Mouse (Mus musculus) lung, embryonic 15.5 days (tissue): ENCODE data around the gene Rbak. TPM values are rescaled to one million over a fixed set of nuclear protein-coding genes. Genes with fewer than 3 reads are reported as not detected.
"Not testable (repeated sequence)": the region's sequence is repeated elsewhere in the genome, so short reads cannot be mapped to it uniquely, and the experiment has no call there.

Source experiments
- ATAC-seq: fragments of 200-750 bp; cut with Nextera tagmentation; 2 replicates; pipeline ENCODE4 v1.8.0; 2017; ENCODE audit warnings: moderate number of reproducible peaks, borderline replicate concordance; ENCODE audit not compliant: low FRiP score, low TSS enrichment; ENCODE audit errors: extremely low read depth
- H3K27ac ChIP-seq: fragments of 300-500 bp; sonication (generic); 2 replicates; pipeline ENCODE4 v1.5.1; 2015; ENCODE audit warnings: moderate library complexity, mild to moderate bottlenecking, inconsistent platforms
- H3K27me3 ChIP-seq: fragments of 300-500 bp; sonication (generic); 2 replicates; pipeline ENCODE4 v1.6.1; 2015; ENCODE audit warnings: inconsistent platforms
- H3K36me3 ChIP-seq: fragments of 300-500 bp; sonication (generic); 2 replicates; pipeline ENCODE4 v1.6.1; 2015; ENCODE audit warnings: inconsistent platforms
- H3K4me1 ChIP-seq: fragments of 300-500 bp; sonication (generic); 2 replicates; pipeline ENCODE4 v1.6.1; 2015; ENCODE audit warnings: inconsistent platforms
- H3K4me2 ChIP-seq: fragments of 300-500 bp; sonication (generic); 2 replicates; pipeline ENCODE4 v1.6.1; 2015; ENCODE audit warnings: inconsistent platforms, mild to moderate bottlenecking, moderate library complexity
- H3K4me3 ChIP-seq: fragments of 300-500 bp; sonication (generic); 2 replicates; pipeline ENCODE4 v1.5.1; 2015; ENCODE audit warnings: mild to moderate bottlenecking, inconsistent platforms
- H3K9ac ChIP-seq: fragments of 300-500 bp; sonication (generic); 2 replicates; pipeline ENCODE4 v1.6.1; 2015; ENCODE audit warnings: inconsistent platforms
- H3K9me3 ChIP-seq: fragments of 300-500 bp; sonication (generic); 2 replicates; pipeline ENCODE4 v1.6.1; 2016; ENCODE audit warnings: inconsistent platforms
- WGBS: fragments of 180-500 bp; shearing (Covaris S2); methylation state at CpG from one replicate; pipeline ENCODE4 v1.1.7; 2015; 5-methylcytosine and 5-hydroxymethylcytosine counted together
- polyA plus RNA-seq: library from polyadenylated mRNA; unstranded; fragments of >200 nt; fragmentation: Nextera tagmentation; extraction: Ambion mirVana; gene quantifications from 2 replicates; pipeline ENCODE4 v1.2.1, GENCODE M21; 2015

Gene Rbak
- 11.8 and 12.2 TPM in 2 replicates for polyA plus RNA-seq

DNA sequence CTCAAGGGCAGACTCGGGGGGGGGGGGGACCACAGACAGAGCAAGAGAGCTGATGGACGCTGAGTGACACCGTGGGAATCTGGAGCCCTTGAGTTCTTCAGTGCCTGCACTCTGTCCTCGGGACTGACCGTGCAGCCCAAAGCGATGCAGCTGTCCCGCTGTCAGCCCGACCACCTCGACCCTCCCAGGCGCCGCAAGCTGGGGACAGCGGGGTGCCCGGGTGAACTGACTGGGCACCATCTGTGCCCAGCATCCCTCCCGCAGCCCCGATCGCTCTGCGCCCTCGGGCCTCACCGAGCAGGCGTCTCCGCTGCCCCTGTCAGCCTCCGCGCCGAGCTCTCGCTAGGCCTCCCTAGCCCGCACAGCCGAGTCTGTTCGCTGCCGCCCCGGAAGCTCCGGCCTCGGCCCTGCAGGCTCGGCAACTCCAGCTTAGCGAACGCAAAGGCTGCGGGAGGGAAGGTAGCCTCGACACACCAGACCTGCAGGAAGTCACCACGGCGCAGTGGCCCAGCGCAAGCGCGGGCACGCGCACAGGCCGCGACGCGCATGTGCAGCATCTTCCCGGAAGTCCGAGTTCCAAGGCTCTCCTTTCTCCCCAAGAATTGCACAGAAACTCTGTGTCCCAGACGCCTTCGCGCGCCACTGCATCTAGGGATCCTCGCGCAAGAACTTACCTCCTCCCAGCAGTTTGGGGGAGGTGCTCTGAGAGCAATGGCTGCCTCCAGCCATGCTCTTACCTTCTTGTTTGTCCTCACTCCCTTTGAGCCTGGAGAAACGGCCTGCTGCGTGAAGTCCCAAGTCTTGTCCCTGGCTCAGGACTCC is at the start of gene Rbak, which contains the start of gene Spdye4b:
Rbak (minus strand) TSS at position 521 of the 822 bp plus-strand sequence.
Spdye4b (plus strand) TSS at position 763 of the 822 bp plus-strand sequence.
- Histone ChIP-seq H3K4me2 (peak within 1 kb of the TSS; percentile 87), H3K4me3 (peak within 1 kb of the TSS; percentile 83), H3K9ac (peak within 1 kb of the TSS; percentile 94), H3K27ac (peak within 1 kb of the TSS; percentile 82), H3K36me3 (peaks cover 30% of the 10 kb centered on the region), H3K27me3 (no peaks in the 10 kb centered on the region), H3K9me3 (no peaks in the 10 kb centered on the region; the same call in 1 of the 2 replicates), H3K4me1 (peaks cover 13% of the 10 kb centered on the region)
- under 1% methylated on average over 57 of the region's 58 CpGs for WGBS
- peak; percentile 93 for ATAC-seq

DNA sequence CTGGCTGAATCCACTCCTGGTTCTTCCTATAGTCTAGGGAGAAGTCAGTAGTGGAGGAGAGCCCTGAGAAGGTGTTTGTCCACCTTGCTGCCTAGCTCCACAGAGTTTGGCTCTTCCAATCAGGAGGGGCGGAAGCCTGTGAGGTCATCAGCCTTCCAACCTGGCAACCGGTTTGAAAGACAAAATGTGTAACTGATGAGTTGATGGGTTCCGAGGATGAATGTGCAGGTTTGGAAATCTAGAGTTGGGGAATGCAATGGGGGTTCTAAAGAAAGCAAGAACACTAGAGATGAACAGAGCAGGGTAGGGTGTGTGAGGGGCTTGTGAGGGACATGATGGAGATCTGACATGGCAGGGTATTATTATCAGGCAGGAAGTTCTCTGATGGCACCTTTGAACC is 46.2 kb upstream of the Rbak start, which contains the start of gene Spdye4a:
Spdye4a (minus strand) TSS at position 101 of the 400 bp plus-strand sequence.
- no peak within 1 kb of the TSS for H3K4me3 ChIP-seq
- no peak for ATAC-seq
- H3K27me3 ChIP-seq = no peaks in the 10 kb centered on the region
- WGBS = 79% methylated on average over 3 of the region's 3 CpGs
- no peak within 1 kb of the TSS for H3K9ac ChIP-seq
- H3K36me3 ChIP-seq = no peaks in the 10 kb centered on the region
- H3K27ac ChIP-seq = no peak within 1 kb of the TSS
- H3K4me2 ChIP-seq = no peak within 1 kb of the TSS
- no peaks in the 10 kb centered on the region for H3K9me3 ChIP-seq
- no peaks in the 10 kb centered on the region for H3K4me1 ChIP-seq

- Histone ChIP-seq H3K4me1 (no peaks in the 10 kb centered on the region), H3K27me3 (no peaks in the 10 kb centered on the region), H3K4me3 (no peak overlapping the region), H3K9ac (no peak overlapping the region), H3K27ac (no peak overlapping the region), H3K36me3 (no peaks in the 10 kb centered on the region), H3K4me2 (no peak overlapping the region), H3K9me3 (no peaks in the 10 kb centered on the region)
- ATAC-seq = no peak
- 76% methylated on average over 1 of the region's 1 CpGs for WGBS
These were observed 41.7 kb upstream of the Rbak start for GRCm38 (mm10) chr5:143222287-143222686.

DNA sequence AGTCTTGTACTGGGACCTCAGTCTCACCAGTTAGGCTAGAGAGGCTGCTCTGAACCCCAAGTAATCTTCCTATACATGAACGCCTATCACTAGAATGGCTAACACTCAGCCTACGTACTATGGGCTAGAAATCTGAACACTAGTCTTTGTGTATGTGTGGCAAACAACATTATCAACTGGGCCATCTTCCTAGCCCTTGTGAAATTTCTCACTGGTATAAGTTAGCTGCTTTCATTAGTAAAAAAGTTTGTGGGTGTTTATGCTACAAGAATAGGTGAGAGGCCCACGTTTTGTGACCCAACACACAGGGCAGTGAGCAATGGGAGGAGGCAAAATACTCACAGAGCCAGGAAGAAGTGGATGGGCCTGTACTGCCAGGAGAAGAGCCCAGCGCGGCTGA is 40.4 kb upstream of the Rbak start:
- H3K4me2 ChIP-seq = no peak overlapping the region
- no peaks in the 10 kb centered on the region for H3K27me3 ChIP-seq
- no peaks in the 10 kb centered on the region for H3K9me3 ChIP-seq
- no peak overlapping the region for H3K9ac ChIP-seq
- H3K4me1 ChIP-seq = no peaks in the 10 kb centered on the region
- no peak overlapping the region for H3K27ac ChIP-seq
- ATAC-seq = no peak
- no peak overlapping the region for H3K4me3 ChIP-seq
- WGBS = 71% methylated on average over 5 of the region's 5 CpGs
- no peaks in the 10 kb centered on the region for H3K36me3 ChIP-seq

DNA sequence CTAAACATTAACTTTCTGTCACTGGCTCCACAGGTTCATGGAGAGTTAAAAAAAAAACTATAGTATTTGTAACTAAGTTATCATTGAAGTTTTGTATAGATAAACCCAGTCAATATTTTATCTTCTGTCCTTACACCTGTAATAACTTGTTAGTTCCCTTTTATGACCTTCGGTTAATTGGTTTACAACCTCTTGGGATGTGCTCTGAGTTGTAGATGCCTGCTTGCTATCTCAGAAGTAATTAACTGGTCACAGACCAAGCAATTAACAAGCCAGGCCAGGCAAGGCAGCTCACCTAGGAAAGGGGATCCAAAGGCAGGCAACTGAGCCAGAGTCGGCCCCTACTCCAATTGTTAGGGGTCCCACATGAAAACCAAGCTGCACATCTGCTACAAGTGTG is 33.3 kb upstream of the Rbak start:
- no peak overlapping the region for H3K27ac ChIP-seq
- no peaks in the 10 kb centered on the region for H3K36me3 ChIP-seq
- no peak overlapping the region for H3K4me3 ChIP-seq
- ATAC-seq = no peak
- H3K27me3 ChIP-seq = no peaks in the 10 kb centered on the region
- WGBS = 81% methylated on average over 2 of the region's 2 CpGs
- no peaks in the 10 kb centered on the region for H3K4me1 ChIP-seq
- no peak overlapping the region for H3K9ac ChIP-seq
- no peaks in the 10 kb centered on the region for H3K9me3 ChIP-seq
- no peak overlapping the region for H3K4me2 ChIP-seq

- ATAC-seq = no peak
- H3K27ac ChIP-seq = no peak overlapping the region
- no peaks in the 10 kb centered on the region for H3K27me3 ChIP-seq
- H3K4me1 ChIP-seq = no peaks in the 10 kb centered on the region
- no peak overlapping the region for H3K4me3 ChIP-seq
- H3K9ac ChIP-seq = no peak overlapping the region
- H3K36me3 ChIP-seq = no peaks in the 10 kb centered on the region
- H3K9me3 ChIP-seq = no peaks in the 10 kb centered on the region
- H3K4me2 ChIP-seq = no peak overlapping the region
- 66% methylated on average over 3 of the region's 3 CpGs for WGBS
These were observed 24.4 kb upstream of the Rbak start for GRCm38 (mm10) chr5:143205015-143205414.

- H3K9ac ChIP-seq = no peak overlapping the region
- H3K27ac ChIP-seq = no peak overlapping the region
- ATAC-seq = no peak
- H3K4me2 ChIP-seq = no peak overlapping the region
- H3K4me1 ChIP-seq = no peaks in the 10 kb centered on the region
- H3K9me3 ChIP-seq = no peaks in the 10 kb centered on the region
- no peaks in the 10 kb centered on the region for H3K36me3 ChIP-seq
- H3K4me3 ChIP-seq = no peak overlapping the region
- WGBS = 81% methylated on average over 4 of the region's 4 CpGs
- H3K27me3 ChIP-seq = no peaks in the 10 kb centered on the region
These were observed 15.9 kb upstream of the Rbak start for GRCm38 (mm10) chr5:143196506-143196905.

DNA sequence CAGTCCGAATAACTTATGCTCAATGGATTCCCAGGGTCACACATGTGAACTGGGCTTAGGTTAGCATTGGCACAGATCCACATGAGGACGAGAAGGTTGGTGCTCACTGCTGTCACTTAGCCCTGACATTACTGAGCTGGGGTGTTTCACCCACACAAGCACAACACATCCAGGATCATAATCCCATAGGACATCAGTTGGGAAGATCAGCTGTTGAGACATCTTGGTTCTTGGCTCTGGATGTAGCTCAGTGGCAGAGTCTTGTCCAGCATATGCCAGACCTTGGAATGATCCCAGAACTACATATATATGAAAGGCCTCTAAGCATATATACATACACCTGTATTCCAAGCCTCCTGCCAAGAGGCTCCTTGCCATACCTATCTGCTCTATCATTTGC is 14.6 kb upstream of the Rbak start:
- H3K9me3 ChIP-seq = no peaks in the 10 kb centered on the region
- no peak overlapping the region for H3K4me3 ChIP-seq
- 57% methylated on average over 2 of the region's 2 CpGs for WGBS
- H3K9ac ChIP-seq = no peak overlapping the region
- no peak overlapping the region for H3K4me2 ChIP-seq
- H3K36me3 ChIP-seq = no peaks in the 10 kb centered on the region
- ATAC-seq = no peak
- H3K4me1 ChIP-seq = no peaks in the 10 kb centered on the region
- no peaks in the 10 kb centered on the region for H3K27me3 ChIP-seq
- no peak overlapping the region for H3K27ac ChIP-seq

- H3K9ac ChIP-seq, H3K4me1 ChIP-seq, H3K9me3 ChIP-seq, H3K4me2 ChIP-seq, H3K27ac ChIP-seq, H3K36me3 ChIP-seq, H3K4me3 ChIP-seq, H3K27me3 ChIP-seq, ATAC-seq: not testable (repeated sequence)
- WGBS = 58% methylated on average over 8 of the region's 8 CpGs
These were observed 14.2 kb upstream of the Rbak start for GRCm38 (mm10) chr5:143194747-143195146.

- Histone ChIP-seq H3K27ac (no peak overlapping the region), H3K4me3 (no peak overlapping the region), H3K9ac (no peak overlapping the region), H3K27me3 (no peaks in the 10 kb centered on the region), H3K9me3 (no peaks in the 10 kb centered on the region), H3K4me2 (no peak overlapping the region), H3K36me3 (no peaks in the 10 kb centered on the region), H3K4me1 (no peaks in the 10 kb centered on the region)
- no peak for ATAC-seq
- 86% methylated on average over 8 of the region's 8 CpGs for WGBS
These were observed 12.2 kb upstream of the Rbak start for GRCm38 (mm10) chr5:143192806-143193205.

DNA sequence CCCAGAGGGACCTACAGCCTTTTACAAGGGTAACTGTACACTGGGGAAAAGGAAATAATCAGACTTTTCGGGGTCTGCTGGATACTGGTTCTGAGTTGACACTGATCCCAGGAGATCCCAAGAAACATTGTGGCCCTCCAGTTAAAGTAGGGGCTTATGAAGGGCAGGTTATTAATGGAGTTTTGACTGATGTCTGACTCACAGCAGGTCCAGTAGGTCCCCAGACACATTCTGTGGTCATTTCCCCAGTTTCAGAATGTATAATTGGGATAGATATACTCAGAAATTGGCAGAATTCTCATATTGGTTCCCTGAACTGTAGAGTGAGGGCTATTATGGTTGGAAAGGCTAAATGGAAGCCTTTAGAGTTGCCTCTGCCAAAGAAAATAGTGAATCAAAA is 7.4 kb upstream of the Rbak start:
- H3K4me1 ChIP-seq, H3K9me3 ChIP-seq, H3K9ac ChIP-seq, H3K27me3 ChIP-seq, ATAC-seq, H3K4me3 ChIP-seq, H3K36me3 ChIP-seq, H3K4me2 ChIP-seq, H3K27ac ChIP-seq: not testable (repeated sequence)
- 71% methylated on average over 1 of the region's 1 CpGs for WGBS

GRCm38 (mm10) chr5:143179179-143179578 is 1.4 kb downstream of the Rbak start:
- peak overlapping the region; percentile 83 for H3K4me3 ChIP-seq
- no peak for ATAC-seq
- no peaks in the 10 kb centered on the region; the same call in 1 of the 2 replicates for H3K9me3 ChIP-seq
- no peak overlapping the region for H3K27ac ChIP-seq
- H3K27me3 ChIP-seq = no peaks in the 10 kb centered on the region
- no peak overlapping the region for H3K9ac ChIP-seq
- H3K4me1 ChIP-seq = peaks cover 13% of the 10 kb centered on the region
- WGBS = 29% methylated on average over 6 of the region's 6 CpGs
- H3K36me3 ChIP-seq = peaks cover 43% of the 10 kb centered on the region
- peak overlapping the region; percentile 87 for H3K4me2 ChIP-seq
